Mouse (Mus musculus): ENCODE measurements around the gene Zfp93.
A peak's percentile ranks its signal among the peaks of the same experiment; 100 is the strongest.

Gene Zfp93

DNA sequence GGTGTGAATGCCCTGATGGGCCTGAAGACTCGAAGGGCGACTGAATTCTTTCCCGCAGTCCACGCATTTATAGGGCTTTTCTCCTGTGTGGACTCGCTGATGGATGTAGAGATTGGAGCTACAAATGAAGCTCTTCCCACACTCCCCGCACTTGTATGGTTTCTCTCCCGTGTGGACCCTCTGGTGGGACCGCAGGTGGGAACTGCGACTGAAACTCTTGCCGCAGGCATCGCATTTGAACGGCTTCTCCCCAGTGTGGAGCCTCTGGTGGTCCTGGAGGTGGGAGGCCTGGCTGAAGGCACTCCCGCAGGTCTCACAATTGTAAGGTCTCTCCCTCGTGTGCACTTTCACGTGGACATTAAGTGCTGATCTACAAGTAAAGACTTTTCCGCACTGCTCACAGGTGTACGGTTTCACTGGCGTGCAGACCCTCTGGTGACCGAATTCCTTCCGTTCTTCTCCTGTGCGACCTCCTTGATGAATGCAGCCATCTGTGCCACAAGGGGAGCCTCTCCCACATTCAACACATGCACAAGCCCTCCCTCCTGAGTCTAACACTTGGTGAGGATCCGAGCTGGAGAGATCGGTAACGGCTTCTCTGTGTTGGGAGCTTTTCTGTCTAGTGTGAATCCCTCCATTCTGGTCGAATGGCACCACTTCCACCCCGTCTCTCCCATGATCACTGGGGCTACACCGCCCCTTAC is 21.3 kb downstream of the Zfp93 start:
- no peak for DNase-seq (ENCODE audit: low spot score in 2 of 2)

DNA sequence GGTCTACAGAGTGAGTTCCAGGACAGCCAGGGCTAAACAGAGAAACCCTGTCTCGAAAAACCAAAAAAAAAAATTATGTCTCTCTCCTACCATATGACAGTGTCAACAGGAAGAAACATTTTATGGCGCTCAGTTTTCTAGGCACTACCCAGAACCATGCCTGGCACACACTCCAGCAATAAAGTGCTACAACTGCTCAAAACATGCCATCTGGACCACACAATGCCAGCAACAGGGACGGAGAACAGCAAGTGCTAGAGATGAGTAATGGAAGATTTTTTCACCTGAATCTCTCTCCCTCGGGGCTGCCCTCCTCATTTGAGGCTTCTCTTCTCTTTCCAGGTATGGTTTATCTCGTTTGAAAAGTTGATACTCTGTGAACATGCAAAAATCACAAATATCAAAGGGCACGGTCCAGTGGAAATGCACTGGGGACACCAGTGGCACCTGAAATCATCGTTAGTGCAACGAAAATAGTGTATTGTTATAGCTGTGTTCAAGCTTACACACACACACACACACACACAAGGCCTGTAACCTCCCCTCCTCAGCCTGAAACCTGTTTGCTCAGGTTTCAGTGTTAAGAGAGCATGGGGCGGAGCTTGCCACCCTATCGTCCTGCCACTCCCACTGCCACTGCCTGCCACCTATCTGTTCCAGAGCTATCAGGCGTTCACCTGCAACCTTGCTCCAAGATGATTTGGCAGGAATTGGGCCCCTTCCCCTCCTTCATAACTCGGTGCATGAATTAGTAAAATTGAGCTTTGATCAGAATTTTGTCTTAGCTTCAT is 23.0 kb downstream of the Zfp93 start:
- no peak for DNase-seq (ENCODE audit: low spot score in 2 of 2)

DNA sequence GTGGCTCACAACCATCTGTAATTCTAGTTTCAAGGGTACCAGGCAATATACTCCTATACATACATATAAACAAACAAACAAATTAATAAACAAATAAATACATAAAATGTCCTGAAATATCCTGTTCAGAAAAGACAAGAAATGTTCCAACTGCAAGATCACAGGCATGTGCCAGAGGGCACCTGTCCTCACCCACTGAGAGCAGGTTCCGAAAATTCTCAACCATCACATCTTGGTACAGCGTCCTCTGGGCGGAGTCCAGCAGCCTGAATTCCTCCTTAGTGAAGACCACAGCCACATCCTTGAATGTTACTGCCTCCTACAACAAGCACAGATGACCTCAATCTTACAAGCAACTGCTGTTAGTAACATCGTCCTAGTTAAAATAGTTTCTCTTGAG is 24.5 kb downstream of the Zfp93 start:
- no peak for DNase-seq (ENCODE audit: low spot score in 2 of 2)

DNA sequence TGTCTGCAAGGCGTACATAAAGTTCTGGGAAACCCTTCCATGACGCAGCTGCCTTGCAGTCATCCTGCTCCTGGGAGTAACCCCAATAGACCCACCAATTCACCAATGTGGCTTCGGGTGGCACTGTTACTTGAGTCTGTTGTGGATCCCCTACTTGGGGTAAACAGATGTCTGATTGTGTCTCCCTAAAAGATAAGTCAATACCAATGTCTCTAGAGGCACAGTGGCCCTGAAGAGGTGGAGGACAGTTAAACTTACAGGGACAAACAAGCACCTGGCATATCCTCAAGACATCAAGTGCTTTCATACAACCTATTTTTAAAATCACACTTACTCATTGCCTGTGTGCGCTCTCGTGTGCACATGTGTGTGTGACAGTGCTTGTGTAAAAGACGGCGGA is 25.2 kb downstream of the Zfp93 start:
- DNase-seq (ENCODE audit: low spot score in 2 of 2) = no peak

DNA sequence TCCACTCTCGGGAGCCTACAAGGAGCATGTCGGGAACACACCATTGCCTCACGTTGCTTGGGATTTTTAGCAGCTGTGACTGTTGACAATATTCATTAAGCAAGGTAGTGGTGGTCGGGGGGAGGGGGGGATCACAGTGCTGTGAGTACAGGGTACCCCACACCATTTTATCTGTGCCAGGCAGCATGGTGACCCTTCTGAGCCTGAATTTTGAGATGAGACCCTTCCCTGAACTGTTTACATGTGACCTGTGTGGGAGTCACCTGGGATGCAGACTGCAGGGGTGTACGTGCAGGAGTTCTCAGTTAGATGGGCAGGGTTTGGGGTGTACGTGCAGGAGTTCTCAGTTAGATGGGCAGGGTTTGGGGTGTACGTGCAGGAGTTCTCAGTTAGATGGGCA is 26.2 kb downstream of the Zfp93 start:
- DNase-seq (ENCODE audit: low spot score in 2 of 2) = no peak

DNA sequence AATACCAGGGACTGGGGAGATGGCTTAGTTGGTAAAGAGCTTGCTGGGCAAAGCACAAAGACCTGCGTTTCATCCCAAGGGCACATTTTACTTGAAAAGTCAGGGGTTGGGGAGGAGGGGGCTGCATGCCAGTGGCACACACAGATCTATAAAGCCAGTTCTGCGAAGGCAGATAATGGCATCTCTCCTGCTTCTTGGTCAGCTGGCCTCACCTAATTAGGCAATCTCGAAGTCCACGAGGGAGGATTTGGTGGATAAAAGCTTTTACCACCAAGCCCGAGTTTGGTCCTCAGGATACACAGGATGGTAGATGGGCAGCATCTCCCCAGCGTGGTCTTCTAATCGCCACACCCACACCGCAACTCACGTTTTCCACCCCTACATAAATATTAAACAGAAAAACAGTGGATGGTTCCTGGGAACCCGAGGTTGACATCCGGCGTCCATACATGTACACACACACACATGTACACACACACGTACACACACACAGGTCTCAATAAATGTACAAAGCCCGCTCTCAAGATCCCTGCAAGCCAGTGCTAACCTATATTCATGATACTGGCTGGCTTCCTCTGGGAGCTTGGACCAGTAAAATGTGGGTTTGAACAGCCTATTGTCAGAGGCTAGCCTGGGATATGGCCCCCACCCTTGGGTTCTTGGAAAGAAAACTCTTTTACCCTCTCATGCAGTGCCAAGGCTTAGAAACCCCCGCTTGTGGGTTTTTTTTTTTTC is 27.3 kb downstream of the Zfp93 start:
- DNase-seq (ENCODE audit: low spot score in 2 of 2) = no peak

DNA sequence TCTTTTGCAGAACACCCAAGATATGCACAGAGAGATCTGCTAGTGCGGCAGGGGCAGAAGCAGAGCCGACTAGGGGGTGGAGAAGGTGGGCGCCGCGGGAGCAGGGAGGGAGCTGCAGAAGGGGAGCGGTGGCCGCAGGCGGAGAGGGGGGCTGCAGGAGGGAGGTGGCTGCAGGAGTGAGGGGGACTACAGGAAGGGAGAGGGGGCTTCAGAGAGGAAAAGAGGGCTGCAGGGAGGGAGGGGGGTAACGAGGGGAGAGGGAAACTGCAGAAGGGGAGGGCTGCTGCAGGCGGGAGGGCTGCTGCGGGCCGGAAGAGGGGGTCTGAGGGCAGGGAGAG is 28.4 kb downstream of the Zfp93 start:
- no peak for DNase-seq (ENCODE audit: low spot score in 2 of 2)

DNA sequence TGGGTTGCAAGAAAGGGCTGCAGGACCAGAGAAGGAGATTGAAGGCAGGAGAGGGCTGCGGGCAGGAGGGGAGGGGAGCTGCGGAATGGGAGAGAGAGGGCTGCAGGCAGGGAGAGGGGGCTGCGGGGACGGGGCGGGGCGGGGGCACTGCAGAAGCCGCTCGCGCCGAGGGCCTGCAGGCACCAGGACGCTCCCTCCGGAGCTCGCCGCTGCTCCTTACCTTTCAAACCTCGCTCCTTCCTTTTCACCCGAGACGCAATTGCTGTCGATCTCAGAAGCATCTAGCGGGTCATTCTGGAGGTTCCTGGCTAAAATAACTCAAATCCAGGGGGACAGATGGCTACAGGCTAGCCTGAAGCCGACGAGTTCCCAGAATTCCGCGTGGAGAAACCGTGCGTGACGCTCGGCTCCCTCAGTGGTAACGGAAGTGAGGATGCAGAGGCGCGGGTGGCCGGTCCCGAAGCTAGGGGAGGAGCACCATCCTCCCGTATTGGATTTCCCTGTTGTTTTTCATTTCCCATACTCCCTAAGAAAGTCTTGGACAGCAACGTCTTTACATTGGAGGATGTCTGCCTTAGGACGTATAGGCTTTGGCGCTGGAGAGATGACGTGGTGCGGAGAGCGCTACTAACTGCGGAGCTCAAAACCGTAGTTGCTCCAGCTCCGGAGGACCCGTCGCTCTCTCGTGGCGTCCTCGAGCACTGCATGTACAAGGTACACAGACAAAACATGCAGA is 28.9 kb downstream of the Zfp93 start:
- peak; percentile 84 to 87 for DNase-seq (ENCODE audit: low spot score in 2 of 2)

DNA sequence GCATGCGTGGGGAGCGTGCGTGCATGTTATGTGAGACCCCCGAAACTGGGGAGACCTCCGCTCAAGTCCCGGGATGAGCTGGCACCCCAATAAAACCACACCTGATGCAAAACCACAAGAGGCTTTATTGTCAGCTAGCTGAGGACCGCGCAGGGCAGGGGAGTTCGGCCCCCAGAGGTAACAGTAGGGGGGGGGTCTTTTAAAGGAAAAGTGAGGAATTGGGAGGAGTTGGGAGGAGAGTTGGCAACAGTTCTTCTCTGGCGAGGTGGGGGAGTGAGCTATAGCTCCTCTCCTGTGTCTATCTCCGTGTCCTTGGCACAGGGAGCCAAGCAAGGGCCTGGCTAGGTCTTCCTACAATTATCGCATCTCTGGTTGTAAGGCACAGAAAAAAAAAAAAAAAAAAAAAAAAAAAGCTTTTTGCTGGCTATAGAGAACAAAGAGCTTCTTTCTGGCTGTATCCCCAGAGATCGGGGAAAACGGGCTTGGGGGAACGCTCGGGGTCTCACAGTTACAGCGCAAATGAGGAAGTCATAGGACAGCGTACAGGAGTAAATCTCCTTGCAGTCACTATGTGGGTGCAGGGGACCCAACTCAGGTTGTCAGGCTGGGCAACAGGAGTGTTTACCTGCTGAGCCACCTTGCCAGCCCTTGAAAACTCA is 29.7 kb downstream of the Zfp93 start:
- no peak for DNase-seq (ENCODE audit: low spot score in 2 of 2)

DNA sequence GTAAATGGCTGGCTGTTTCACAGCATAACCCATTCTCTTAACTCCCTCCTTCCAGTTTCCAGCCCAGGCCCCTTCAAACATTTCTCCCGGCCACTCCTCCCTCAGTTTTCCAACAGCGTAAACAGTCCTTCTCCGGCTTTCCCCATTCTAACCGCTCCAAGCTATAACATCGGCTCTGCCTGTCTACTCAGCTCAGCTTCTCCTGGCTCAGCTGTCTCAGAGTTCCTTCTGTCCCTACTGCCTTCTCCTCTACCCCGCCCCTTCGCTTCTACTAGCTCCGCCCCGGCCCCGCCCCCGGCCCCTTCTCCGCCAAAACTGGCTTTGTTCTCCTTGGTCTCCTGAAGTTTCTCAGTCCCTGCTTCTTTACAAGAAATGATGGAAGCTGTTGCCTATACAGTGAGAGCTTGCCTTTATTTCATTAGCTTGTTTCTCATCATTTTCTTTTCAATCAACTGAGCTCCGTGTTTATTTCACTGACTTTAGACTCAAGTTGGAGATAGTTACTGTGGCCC is 30.6 kb downstream of the Zfp93 start, which contains the start of gene Zfp61:
Gene Zfp61 (minus strand): TSS at position 462 of the 512 bp plus-strand sequence.
- no peak for DNase-seq (ENCODE audit: low spot score in 2 of 2)

DNA sequence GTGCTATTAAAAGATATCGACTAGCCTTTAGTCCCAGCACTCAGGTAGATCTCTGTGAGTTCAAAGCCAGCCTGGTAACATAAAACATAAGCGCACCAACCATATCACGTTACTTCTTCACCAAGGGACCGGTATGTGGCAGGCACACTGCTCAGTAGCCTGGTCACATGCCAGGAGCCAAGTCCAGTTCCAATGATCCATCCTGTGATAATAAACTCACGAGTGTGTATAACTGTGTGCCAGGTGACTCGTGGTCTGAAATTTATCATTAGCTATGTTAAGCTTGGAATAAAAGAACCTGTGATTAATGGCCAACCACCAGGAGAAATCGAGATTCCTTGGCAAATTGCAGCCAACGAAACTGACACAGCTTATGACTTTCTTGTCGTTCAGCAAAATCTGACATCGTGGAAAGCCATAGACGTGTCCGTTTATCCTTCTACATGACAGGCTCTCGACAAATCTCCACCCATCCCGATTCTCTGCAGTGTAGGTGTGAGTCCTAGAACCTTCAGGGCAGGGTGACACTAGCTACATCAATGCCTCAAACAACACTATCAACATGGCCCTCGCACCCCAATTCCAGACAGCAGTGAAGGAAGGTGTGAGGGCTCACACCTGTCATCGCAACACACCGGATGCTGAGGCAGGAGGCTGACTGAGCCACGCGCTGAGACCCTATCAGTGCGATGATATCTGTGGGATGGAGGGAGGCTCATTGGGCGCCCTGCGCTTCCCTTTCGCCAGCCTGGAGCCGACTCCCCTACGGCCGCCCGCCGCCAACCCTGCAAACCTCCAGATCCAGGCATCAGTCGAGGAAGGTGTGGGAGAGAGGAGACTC is 45.7 kb downstream of the Zfp93 start:
- no peak for DNase-seq (ENCODE audit: low spot score in 2 of 2)

DNA sequence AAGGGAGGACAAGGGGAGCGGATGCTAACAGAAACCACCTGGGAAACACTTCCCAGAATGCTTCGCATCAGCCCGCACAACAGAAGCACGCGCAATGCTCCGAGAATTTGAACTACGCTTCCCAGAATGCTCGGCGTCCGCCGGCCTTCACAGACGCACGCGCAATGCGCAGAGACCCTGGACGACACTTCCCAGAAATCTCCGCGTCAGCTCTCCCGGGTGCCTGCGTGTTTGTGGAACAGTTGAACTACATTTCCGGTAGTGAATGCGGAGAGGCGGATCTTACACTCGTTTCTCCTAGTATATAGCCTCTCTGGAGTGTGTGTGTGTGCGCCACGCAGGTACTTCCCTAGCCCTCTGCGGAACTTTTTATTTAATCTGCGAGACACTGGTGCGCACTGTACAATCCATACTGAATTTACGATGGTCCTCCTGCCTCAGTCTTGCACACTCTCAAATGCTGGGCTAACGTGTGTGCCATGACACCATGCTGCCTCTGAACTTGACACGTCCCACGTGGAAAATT is 46.4 kb downstream of the Zfp93 start, which contains the start of gene Zfp94:
Gene Zfp94 (minus strand): TSS at position 100 of the 526 bp plus-strand sequence.
- peak; percentile 93 for DNase-seq (ENCODE audit: low spot score in 2 of 2)

DNA sequence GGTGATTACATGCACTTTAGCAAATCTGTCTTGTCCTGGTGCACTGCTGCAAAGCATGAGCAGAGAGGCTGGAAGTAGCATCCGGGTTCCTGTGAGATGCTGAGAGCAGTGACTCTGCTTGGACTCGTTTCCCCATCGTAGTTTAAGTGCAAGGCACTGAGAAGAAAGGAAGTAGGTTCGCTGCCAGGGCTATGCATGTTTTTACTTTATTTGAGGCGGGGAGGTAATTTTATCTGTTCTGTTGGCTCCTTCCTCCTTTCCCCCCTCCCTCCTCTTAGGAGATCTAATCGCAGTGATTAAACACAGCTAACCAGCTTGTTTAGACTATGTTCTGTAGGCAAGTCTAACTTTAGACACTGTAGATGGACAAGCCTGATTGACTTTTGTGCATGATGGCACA is 48.7 kb downstream of the Zfp93 start:
- DNase-seq (ENCODE audit: low spot score in 2 of 2) = no peak

DNA sequence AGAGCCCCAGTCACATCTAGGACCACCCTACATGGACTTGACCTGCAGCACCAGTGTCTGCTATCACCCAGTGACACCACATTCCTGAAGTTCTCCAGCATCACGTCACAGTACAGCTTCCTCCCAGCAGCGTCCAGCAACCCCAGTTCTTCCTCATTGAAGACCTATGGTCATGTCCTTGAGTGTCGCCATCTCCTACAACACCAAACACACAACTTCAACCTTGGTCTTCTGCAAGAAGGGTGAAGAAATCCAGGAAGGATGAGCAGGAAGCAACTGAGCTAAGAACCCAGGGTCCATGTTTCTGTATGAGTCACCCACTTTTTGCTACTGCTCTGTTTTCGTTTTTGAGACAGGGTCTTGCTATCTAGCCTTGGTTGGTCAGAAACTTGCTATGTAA is 52.4 kb downstream of the Zfp93 start:
- no peak for DNase-seq (ENCODE audit: low spot score in 2 of 2)

DNA sequence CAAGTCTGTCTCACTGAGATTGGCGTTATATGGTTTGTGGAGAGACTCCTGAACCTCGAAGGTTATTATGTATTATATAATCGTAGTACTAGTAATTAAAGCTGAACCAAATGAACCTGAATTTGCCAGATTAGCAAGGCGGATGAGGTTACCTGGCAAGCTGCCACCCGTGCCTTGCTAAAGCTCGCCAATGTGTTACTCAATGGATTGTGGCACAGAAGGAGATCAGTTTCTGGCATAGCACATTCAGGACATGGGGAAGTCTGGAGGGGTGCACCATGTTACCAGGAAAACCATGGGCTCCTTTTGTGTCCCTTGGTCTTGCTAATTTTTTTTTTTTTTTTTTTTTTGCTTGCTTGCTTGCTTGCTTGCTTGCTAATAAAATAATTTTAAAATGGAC is 55.0 kb downstream of the Zfp93 start:
- DNase-seq (ENCODE audit: low spot score in 2 of 2) = peak; percentile 26 to 34

DNA sequence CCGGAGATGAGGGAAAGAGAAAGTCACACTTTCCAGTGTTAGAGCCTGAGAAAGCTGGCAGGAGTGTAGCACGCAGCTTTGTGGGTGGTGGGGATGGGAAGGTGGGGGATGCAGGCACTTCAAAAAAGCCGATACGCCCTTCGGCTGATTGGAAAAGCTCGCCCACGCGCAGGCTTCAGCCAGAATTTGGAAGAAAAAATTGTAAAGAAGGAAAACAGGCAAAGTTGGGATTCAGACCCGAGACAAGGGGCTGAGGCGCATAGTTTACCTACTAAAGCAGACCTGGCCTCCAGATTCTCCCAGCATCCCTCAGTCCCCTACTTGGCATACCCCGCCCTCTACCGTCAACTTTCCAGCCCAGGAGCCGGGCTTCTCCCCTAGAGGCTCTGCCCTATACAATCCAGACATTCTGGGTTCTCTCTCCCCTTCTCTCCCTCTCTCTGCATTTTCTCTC is 55.5 kb downstream of the Zfp93 start:
- DNase-seq (ENCODE audit: low spot score in 2 of 2) = peak; percentile 44 to 52

DNA sequence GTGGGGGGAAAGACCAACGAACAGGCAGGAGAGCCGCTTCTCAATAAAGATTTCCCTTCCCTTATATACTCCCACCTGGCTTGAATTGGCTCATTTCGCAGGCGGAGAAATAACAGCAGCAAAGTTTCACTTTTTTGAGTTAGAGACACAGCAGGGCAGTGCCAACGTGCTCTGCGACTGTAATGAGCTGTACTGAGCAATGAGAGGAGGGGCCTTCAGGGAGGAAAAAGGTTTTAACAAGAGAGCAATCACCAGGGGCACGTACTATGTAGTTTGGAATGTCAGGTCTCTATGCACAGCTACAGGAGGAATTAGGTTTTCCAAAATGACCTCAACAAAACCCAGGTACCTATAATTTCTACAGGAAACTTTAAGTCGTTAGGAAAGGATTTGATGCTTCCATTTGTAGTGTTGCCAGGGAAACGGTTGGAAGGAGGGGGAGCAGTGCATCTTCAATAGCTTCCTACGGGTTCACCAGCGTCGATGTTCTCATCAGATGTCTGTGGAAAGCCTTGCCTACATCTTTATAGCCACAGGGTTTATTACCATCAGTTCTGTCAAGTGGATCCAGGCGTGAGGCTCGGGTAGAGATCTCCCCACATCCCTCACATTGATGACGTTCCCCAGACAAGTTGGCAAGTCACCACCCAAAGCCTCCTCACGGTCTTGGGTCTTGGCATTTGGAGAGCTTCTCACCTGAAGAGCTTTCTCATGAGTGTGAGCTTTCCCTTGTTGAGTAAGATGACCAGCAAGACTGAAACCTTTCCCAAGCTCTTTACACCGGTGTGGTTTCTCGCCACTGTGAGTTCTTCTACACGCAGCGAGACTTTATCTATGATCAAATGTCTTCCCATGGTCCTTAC is 56.3 kb downstream of the Zfp93 start:
- DNase-seq (ENCODE audit: low spot score in 2 of 2) = no peak
